Mouse (Mus musculus) gastrocnemius, postnatal 36 days (tissue): ENCODE measurements at regions not wholly inside any gene's neighbourhood (a gene's known extent, or its start where the extent isn't known, plus 50 kb on each side); places are given as distances from the start of the nearest gene placed in this dataset.

Experiments
- DNase-seq, 2 experiments: peaks; one replicate each; pipeline ENCODE4 v3.0.0; 2022
- intact Hi-C: fragments of 180-260 bp; cut with DNase I; formaldehyde crosslinking; loops from one replicate; pipeline ENCODE4 v1.15.1; 2025

- DNase-seq = no peak
- intact Hi-C loops = no loop called here
These were observed 89.9 kb upstream of the Agap1 start for GRCm38 (mm10) chr1:89364547-89365305.

- no peak for DNase-seq
- intact Hi-C loops = no loop called here
These were observed 87.7 kb upstream of the Agap1 start for GRCm38 (mm10) chr1:89366891-89367290.

- intact Hi-C loops = no loop called here
- no peak for DNase-seq
These were observed 80.8 kb upstream of the Agap1 start for GRCm38 (mm10) chr1:89373806-89374205.

- intact Hi-C loops = no loop called here
- no peak for DNase-seq
These were observed 80.3 kb upstream of the Agap1 start for GRCm38 (mm10) chr1:89374271-89374670.

- DNase-seq = no peak
- intact Hi-C loops = no loop called here
These were observed 72.6 kb upstream of the Agap1 start for GRCm38 (mm10) chr1:89382021-89382420.

GRCm38 (mm10) chr1:89385111-89385510 is 69.5 kb upstream of the Agap1 start:
- intact Hi-C loops = no loop called here
- DNase-seq = no peak

- no peak for DNase-seq
- intact Hi-C loops = no loop called here
These were observed 61.9 kb upstream of the Agap1 start for GRCm38 (mm10) chr1:89392711-89393110.

GRCm38 (mm10) chr1:89394471-89394870 is 60.1 kb upstream of the Agap1 start:
- intact Hi-C loops = no loop called here
- no peak for DNase-seq

- no peak for DNase-seq
- intact Hi-C loops = no loop called here
These were observed 53.8 kb upstream of the Agap1 start for GRCm38 (mm10) chr1:89400734-89401202.

- intact Hi-C loops = no loop called here
- DNase-seq = no peak
These were observed 51.9 kb upstream of the Agap1 start for GRCm38 (mm10) chr1:89402513-89403210.

- DNase-seq = no peak
- intact Hi-C loops = no loop called here
These were observed 51.0 kb upstream of the Agap1 start for GRCm38 (mm10) chr1:89403551-89404050.
